Mouse (Mus musculus): Measurements from ENCODE around the gene Psg19. TPM values are rescaled to one million over a fixed set of nuclear protein-coding genes. Genes with fewer than 3 reads are reported as not detected.
"Not testable (repeated sequence)": the region's sequence is repeated elsewhere in the genome, so short reads cannot be mapped to it uniquely, and the experiment has no call there.

The Psg19 gene
- total and polyA plus RNA-seq, 3 experiments, result not detected

GRCm38 (mm10) chr7:18748994-18749895 is 49.1 kb downstream of the Psg19 start:
- in situ Hi-C loops (cut with MboI; ENCODE audit: low pct_ligation_motif_present, low pct_unique_long_range_greater_than_20kb, low sequenced_read_pairs) (loop anchor here (10.0 kb wide), 1 partner anchor 126 kb away; the partner anchor contains the start of gene Pglyrp1), dilution Hi-C loops (cut with MboI; ENCODE audit: extremely low pct_ligation_motif_present, extremely low pct_unique_long_range_greater_than_20kb, low sequenced_read_pairs) (no loop called here)
- Histone ChIP-seq H3K4me2 (ENCODE audit: insufficient read depth, low read depth, poor library complexity, severe bottlenecking) (no peak overlapping the region), H3K79me2 (replicated peaks; ENCODE audit: control insufficient read depth, extremely low read depth, insufficient read depth, poor library complexity, severe bottlenecking) (no peaks in the 10 kb centered on the region), H3K4me3 (replicated peaks in 1 of 3; ENCODE audit: low read depth in 2 of 3, low read length in 2 of 3, poor library complexity in 1 of 3) (no peak overlapping the region), H3K9me3 (replicated peaks; ENCODE audit: low read length) (peaks cover 4% of the 10 kb centered on the region), H3K9ac (ENCODE audit: insufficient read depth, low read depth) (no peak overlapping the region), H3K4me1 (ENCODE audit: control insufficient read depth in 1 of 2, insufficient read depth in 2 of 2) (no peaks in the 10 kb centered on the region), H3K27me3 (replicated peaks) (peaks cover 11% of the 10 kb centered on the region), H3K36me3 (replicated peaks in 1 of 2; ENCODE audit: control insufficient read depth in 1 of 2, insufficient read depth in 1 of 2, low read length in 1 of 2) (no peaks in the 10 kb centered on the region), H3K27ac (ENCODE audit: insufficient read depth, low read depth) (no peak overlapping the region)
- no peak for DNase-seq (ENCODE audit: extremely low read depth)
- TF ChIP-seq TBP (conservative IDR thresholded peaks at IDR 0.05; ENCODE audit: low read depth, low read length), result no peak
- no peak for TF ChIP-seq KAT2A (IDR thresholded peaks at IDR 0.05; ENCODE audit: insufficient replicate concordance, low read length)
- no peak for TF ChIP-seq CHD1 (IDR thresholded peaks at IDR 0.05; ENCODE audit: low read depth, low read length)
- no peak for TF ChIP-seq MAZ (IDR thresholded peaks at IDR 0.05; ENCODE audit: low read depth, low read length)
- no peak for TF ChIP-seq SMC3 (IDR thresholded peaks at IDR 0.05; ENCODE audit: low read depth, low read length)
- no peak for TF ChIP-seq UBTF (IDR thresholded peaks at IDR 0.05; ENCODE audit: low read depth, low read length)
- no peak for TF ChIP-seq MAFK (IDR thresholded peaks at IDR 0.05; ENCODE audit: insufficient replicate concordance, low read length)
- no peak for TF ChIP-seq POLR2A (IDR thresholded peaks at IDR 0.05; ENCODE audit: low read depth, low read length)

GRCm38 (mm10) chr7:18747420-18747819 is 50.9 kb downstream of the Psg19 start:
- H3K36me3 ChIP-seq (replicated peaks in 1 of 2; ENCODE audit: control insufficient read depth in 1 of 2, insufficient read depth in 1 of 2, low read length in 1 of 2); H3K4me1 ChIP-seq (ENCODE audit: control insufficient read depth in 1 of 2, insufficient read depth in 2 of 2); DNase-seq (ENCODE audit: extremely low read depth); H3K27ac ChIP-seq (ENCODE audit: insufficient read depth, low read depth); H3K4me3 ChIP-seq (replicated peaks in 1 of 3; ENCODE audit: low read depth in 2 of 3, low read length in 2 of 3, poor library complexity in 1 of 3); H3K9ac ChIP-seq (ENCODE audit: insufficient read depth, low read depth); H3K4me2 ChIP-seq (ENCODE audit: insufficient read depth, low read depth, poor library complexity, severe bottlenecking); dilution Hi-C loops (cut with MboI; ENCODE audit: extremely low pct_ligation_motif_present, extremely low pct_unique_long_range_greater_than_20kb, low sequenced_read_pairs); H3K79me2 ChIP-seq (replicated peaks; ENCODE audit: control insufficient read depth, extremely low read depth, insufficient read depth, poor library complexity, severe bottlenecking); H3K9me3 ChIP-seq (replicated peaks; ENCODE audit: low read length): not testable (repeated sequence)
- H3K27me3 ChIP-seq (replicated peaks), result peaks cover 13% of the 10 kb centered on the region
- in situ Hi-C loops (cut with MboI; ENCODE audit: low pct_ligation_motif_present, low pct_unique_long_range_greater_than_20kb, low sequenced_read_pairs), result loop anchor here (10.0 kb wide), 1 partner anchor 127 kb away; the partner anchor contains the start of gene Pglyrp1

GRCm38 (mm10) chr7:18746189-18746860 is 52.0 kb downstream of the Psg19 start:
- no peaks in the 10 kb centered on the region for H3K36me3 ChIP-seq (replicated peaks in 1 of 2; ENCODE audit: control insufficient read depth in 1 of 2, insufficient read depth in 1 of 2, low read length in 1 of 2)
- no peak for DNase-seq (ENCODE audit: extremely low read depth)
- peaks cover 4% of the 10 kb centered on the region for H3K9me3 ChIP-seq (replicated peaks; ENCODE audit: low read length)
- dilution Hi-C loops (cut with MboI; ENCODE audit: extremely low pct_ligation_motif_present, extremely low pct_unique_long_range_greater_than_20kb, low sequenced_read_pairs) (no loop called here), in situ Hi-C loops (cut with MboI; ENCODE audit: low pct_ligation_motif_present, low pct_unique_long_range_greater_than_20kb, low sequenced_read_pairs) (loop anchor here (10.0 kb wide), 1 partner anchor 128 kb away; the partner anchor contains the start of gene Pglyrp1)
- H3K27me3 ChIP-seq (replicated peaks), result peaks cover 19% of the 10 kb centered on the region
- TF ChIP-seq PAX5 (IDR thresholded peaks at IDR 0.05; ENCODE audit: low read length) (no peak), ETS1 (conservative IDR thresholded peaks at IDR 0.05; ENCODE audit: low read depth, low read length) (no peak), TCF12 (IDR thresholded peaks at IDR 0.05; ENCODE audit: low read depth, low read length) (no peak)
- H3K4me3 ChIP-seq (replicated peaks in 1 of 3; ENCODE audit: low read depth in 2 of 3, low read length in 2 of 3, poor library complexity in 1 of 3), result no peak overlapping the region
- no peak overlapping the region for H3K4me2 ChIP-seq (ENCODE audit: insufficient read depth, low read depth, poor library complexity, severe bottlenecking)
- no peak overlapping the region for H3K9ac ChIP-seq (ENCODE audit: insufficient read depth, low read depth)
- no peaks in the 10 kb centered on the region for H3K79me2 ChIP-seq (replicated peaks; ENCODE audit: control insufficient read depth, extremely low read depth, insufficient read depth, poor library complexity, severe bottlenecking)
- no peak overlapping the region for H3K27ac ChIP-seq (ENCODE audit: insufficient read depth, low read depth)
- no peaks in the 10 kb centered on the region for H3K4me1 ChIP-seq (ENCODE audit: control insufficient read depth in 1 of 2, insufficient read depth in 2 of 2)

Other genes starting within 250 kb of the Psg19 start
- gene Psg27, start 231.2 kb downstream of the Psg19 start, total RNA-seq (2012; rRNA removed), result not detected in 2 replicates
- not detected in 2 replicates for gene Psg27, start 231.2 kb downstream of the Psg19 start, total RNA-seq (2014; rRNA removed)
- gene Psg27, start 231.2 kb downstream of the Psg19 start, polyA plus RNA-seq (2012; ENCODE audit: insufficient read length, low read depth), result not detected in 2 replicates
- gene Psg23, start 182.0 kb downstream of the Psg19 start, total RNA-seq (2012; rRNA removed), result not detected in 2 replicates
- not detected in 2 replicates for gene Psg23, start 182.0 kb downstream of the Psg19 start, total RNA-seq (2014; rRNA removed)
- not detected in 2 replicates for gene Psg23, start 182.0 kb downstream of the Psg19 start, polyA plus RNA-seq (2012; ENCODE audit: insufficient read length, low read depth)
- not detected in 2 replicates for gene Psg21, start 141.8 kb downstream of the Psg19 start, total RNA-seq (2012; rRNA removed)
- not detected in 2 replicates for gene Psg21, start 141.8 kb downstream of the Psg19 start, total RNA-seq (2014; rRNA removed)
- not detected in 2 replicates for gene Psg21, start 141.8 kb downstream of the Psg19 start, polyA plus RNA-seq (2012; ENCODE audit: insufficient read length, low read depth)
- gene Psg20, start 112.3 kb downstream of the Psg19 start, total RNA-seq (2012; rRNA removed), result not detected in 2 replicates
- not detected in 2 replicates for gene Psg20, start 112.3 kb downstream of the Psg19 start, total RNA-seq (2014; rRNA removed)
- not detected in 2 replicates for gene Psg20, start 112.3 kb downstream of the Psg19 start, polyA plus RNA-seq (2012; ENCODE audit: insufficient read length, low read depth)
- not detected in 2 replicates for gene Psg22, start 80.4 kb downstream of the Psg19 start, total RNA-seq (2012; rRNA removed)
- not detected in 2 replicates for gene Psg22, start 80.4 kb downstream of the Psg19 start, total RNA-seq (2014; rRNA removed)
- not detected in 2 replicates for gene Psg22, start 80.4 kb downstream of the Psg19 start, polyA plus RNA-seq (2012; ENCODE audit: insufficient read length, low read depth)
- gene Psg17, start 23.1 kb upstream of the Psg19 start, total RNA-seq (2012; rRNA removed), result not detected in 2 replicates
- gene Psg17, start 23.1 kb upstream of the Psg19 start, total RNA-seq (2014; rRNA removed), result not detected in 2 replicates
- gene Psg17, start 23.1 kb upstream of the Psg19 start, polyA plus RNA-seq (2012; ENCODE audit: insufficient read length, low read depth), result not detected in 2 replicates
- not detected in 2 replicates for gene Mill2, start 41.4 kb upstream of the Psg19 start, total RNA-seq (2012; rRNA removed)
- gene Mill2, start 41.4 kb upstream of the Psg19 start, total RNA-seq (2014; rRNA removed), result not detected in 2 replicates
- gene Mill2, start 41.4 kb upstream of the Psg19 start, polyA plus RNA-seq (2012; ENCODE audit: insufficient read length, low read depth), result not detected in 2 replicates
- gene Pglyrp1, start 72.8 kb upstream of the Psg19 start, total RNA-seq (2012; rRNA removed), result 0.25 and 0.51 TPM in 2 replicates
- gene Pglyrp1, start 72.8 kb upstream of the Psg19 start, total RNA-seq (2014; rRNA removed), result 0.45 TPM in 1 of 2 replicates, not detected in the other
- 3.8 and 4.7 TPM in 2 replicates for gene Pglyrp1, start 72.8 kb upstream of the Psg19 start, polyA plus RNA-seq (2012; ENCODE audit: insufficient read length, low read depth)
- 16.3 and 17.4 TPM in 2 replicates for gene Ccdc61, start 111.9 kb upstream of the Psg19 start, total RNA-seq (2012; rRNA removed)
- gene Ccdc61, start 111.9 kb upstream of the Psg19 start, total RNA-seq (2014; rRNA removed), result 11.7 and 11.9 TPM in 2 replicates
- 13.2 and 27.3 TPM in 2 replicates for gene Ccdc61, start 111.9 kb upstream of the Psg19 start, polyA plus RNA-seq (2012; ENCODE audit: insufficient read length, low read depth)
- 0.04 TPM in 2 replicates for gene Nova2, start 127.4 kb upstream of the Psg19 start, total RNA-seq (2012; rRNA removed)
- not detected in 2 replicates for gene Nova2, start 127.4 kb upstream of the Psg19 start, total RNA-seq (2014; rRNA removed)
- not detected in 2 replicates for gene Nova2, start 127.4 kb upstream of the Psg19 start, polyA plus RNA-seq (2012; ENCODE audit: insufficient read length, low read depth)
- not detected in 2 replicates for gene Nanos2, start 188.9 kb upstream of the Psg19 start, total RNA-seq (2012; rRNA removed)
- gene Nanos2, start 188.9 kb upstream of the Psg19 start, total RNA-seq (2014; rRNA removed), result not detected in 2 replicates
- gene Nanos2, start 188.9 kb upstream of the Psg19 start, polyA plus RNA-seq (2012; ENCODE audit: insufficient read length, low read depth), result not detected in 2 replicates
- 2.5 and 2.8 TPM in 2 replicates for gene Mypop, start 192.7 kb upstream of the Psg19 start, total RNA-seq (2012; rRNA removed)
- 1.2 and 1.3 TPM in 2 replicates for gene Mypop, start 192.7 kb upstream of the Psg19 start, total RNA-seq (2014; rRNA removed)
- 4.1 and 4.7 TPM in 2 replicates for gene Mypop, start 192.7 kb upstream of the Psg19 start, polyA plus RNA-seq (2012; ENCODE audit: insufficient read length, low read depth)
- 11.8 and 12.8 TPM in 2 replicates for gene Irf2bp1, start 205.5 kb upstream of the Psg19 start, total RNA-seq (2012; rRNA removed)
- gene Irf2bp1, start 205.5 kb upstream of the Psg19 start, total RNA-seq (2014; rRNA removed), result 3.7 and 4.9 TPM in 2 replicates
- 6.6 and 7.1 TPM in 2 replicates for gene Irf2bp1, start 205.5 kb upstream of the Psg19 start, polyA plus RNA-seq (2012; ENCODE audit: insufficient read length, low read depth)
- 0.08 TPM in 1 of 2 replicates, not detected in the other for gene Foxa3, start 225.0 kb upstream of the Psg19 start, total RNA-seq (2012; rRNA removed)
- not detected in 2 replicates for gene Foxa3, start 225.0 kb upstream of the Psg19 start, total RNA-seq (2014; rRNA removed)
- not detected in 2 replicates for gene Foxa3, start 225.0 kb upstream of the Psg19 start, polyA plus RNA-seq (2012; ENCODE audit: insufficient read length, low read depth)
- gene Sympk, start 225.9 kb upstream of the Psg19 start, total RNA-seq (2012; rRNA removed), result 129 and 141 TPM in 2 replicates
- 42.0 and 43.7 TPM in 2 replicates for gene Sympk, start 225.9 kb upstream of the Psg19 start, total RNA-seq (2014; rRNA removed)
- 97.4 and 111 TPM in 2 replicates for gene Sympk, start 225.9 kb upstream of the Psg19 start, polyA plus RNA-seq (2012; ENCODE audit: insufficient read length, low read depth)

All from CH12.LX (cell line).